Mouse (Mus musculus): ENCODE data around the gene Slc22a14.

The Slc22a14 gene

GRCm38 (mm10) chr9:119205756-119206155 is 159.6 kb downstream of the Slc22a14 start:
- no peak for DNase-seq (ENCODE audit: low read depth, low spot score)

- DNase-seq (ENCODE audit: low read depth, low spot score), result no peak
These were observed 161.7 kb downstream of the Slc22a14 start for GRCm38 (mm10) chr9:119203617-119204016.

- DNase-seq (ENCODE audit: low read depth, low spot score), result no peak
These were observed 163.7 kb downstream of the Slc22a14 start for GRCm38 (mm10) chr9:119201653-119202052.

GRCm38 (mm10) chr9:119199151-119199861 is 166.0 kb downstream of the Slc22a14 start:
- no peak for DNase-seq (ENCODE audit: low read depth, low spot score)

- DNase-seq (ENCODE audit: low read depth, low spot score), result peak; percentile 65
These were observed 173.0 kb downstream of the Slc22a14 start for GRCm38 (mm10) chr9:119192202-119192990.

- DNase-seq (ENCODE audit: low read depth, low spot score), result no peak
These were observed 184.1 kb downstream of the Slc22a14 start for GRCm38 (mm10) chr9:119181241-119181728.

GRCm38 (mm10) chr9:119179292-119179691 is 186.1 kb downstream of the Slc22a14 start:
- DNase-seq (ENCODE audit: low read depth, low spot score), result no peak

- no peak for DNase-seq (ENCODE audit: low read depth, low spot score)
These were observed 197.7 kb downstream of the Slc22a14 start for GRCm38 (mm10) chr9:119167608-119168007.

- no peak for DNase-seq (ENCODE audit: low read depth, low spot score)
These were observed 199.8 kb downstream of the Slc22a14 start for GRCm38 (mm10) chr9:119165548-119165947.

GRCm38 (mm10) chr9:119164743-119165142 is 200.6 kb downstream of the Slc22a14 start:
- DNase-seq (ENCODE audit: low read depth, low spot score), result no peak

GRCm38 (mm10) chr9:119160689-119161088 is 204.7 kb downstream of the Slc22a14 start:
- no peak for DNase-seq (ENCODE audit: low read depth, low spot score)

GRCm38 (mm10) chr9:119158861-119159260 is 206.5 kb downstream of the Slc22a14 start, which contains the start of gene Gm47289:
Gene Gm47289, plus strand, starts transcription at chr9:119159161.
- no peak for DNase-seq (ENCODE audit: low read depth, low spot score)

GRCm38 (mm10) chr9:119156278-119157201 is 208.8 kb downstream of the Slc22a14 start, which contains the start of gene Acaa1b:
Gene Acaa1b, minus strand, starts transcription at chr9:119157093.
- DNase-seq (ENCODE audit: low read depth, low spot score), result peak; percentile 49

- DNase-seq (ENCODE audit: low read depth, low spot score), result no peak
These were observed 209.5 kb downstream of the Slc22a14 start for GRCm38 (mm10) chr9:119155826-119156225.

GRCm38 (mm10) chr9:119155416-119155815 is 209.9 kb downstream of the Slc22a14 start:
- DNase-seq (ENCODE audit: low read depth, low spot score), result no peak

GRCm38 (mm10) chr9:119151751-119152150 is 213.6 kb downstream of the Slc22a14 start:
- DNase-seq (ENCODE audit: low read depth, low spot score), result no peak

- DNase-seq (ENCODE audit: low read depth, low spot score), result peak; percentile 30
These were observed 215.8 kb downstream of the Slc22a14 start for GRCm38 (mm10) chr9:119149601-119150000.

GRCm38 (mm10) chr9:119146098-119146770 is 219.1 kb downstream of the Slc22a14 start:
- no peak for DNase-seq (ENCODE audit: low read depth, low spot score)

- no peak for DNase-seq (ENCODE audit: low read depth, low spot score)
These were observed 219.7 kb downstream of the Slc22a14 start for GRCm38 (mm10) chr9:119145638-119146037.

- DNase-seq (ENCODE audit: low read depth, low spot score), result no peak
These were observed 220.2 kb downstream of the Slc22a14 start for GRCm38 (mm10) chr9:119145137-119145536.

GRCm38 (mm10) chr9:119144696-119145095 is 220.7 kb downstream of the Slc22a14 start:
- DNase-seq (ENCODE audit: low read depth, low spot score), result no peak
